Mouse (Mus musculus) midbrain, embryonic 14.5 days (tissue): ENCODE results near the gene Tor1aip1. TPM values are rescaled to one million over a fixed set of nuclear protein-coding genes. Genes with fewer than 3 reads are reported as not detected.

Experiments
- ATAC-seq: fragments of 200-750 bp; cut with Nextera tagmentation; 2 replicates; pipeline ENCODE4 v1.8.0; 2017; ENCODE audit warnings: moderate number of reproducible peaks, moderate library complexity; ENCODE audit not compliant: low FRiP score, low TSS enrichment
- DNase-seq: peaks from one replicate; pipeline ENCODE4 v3.0.0-alpha.2; 2015
- H3K27ac ChIP-seq: fragments of 300-500 bp; sonication (generic); replicated peaks from 2 replicates; pipeline ENCODE4 v1.5.1; 2014; ENCODE audit warnings: mild to moderate bottlenecking, low read depth, low read length, moderate library complexity
- H3K27me3 ChIP-seq: fragments of 300-500 bp; sonication (generic); 2 replicates; pipeline ENCODE4 v1.6.1; 2014; ENCODE audit warnings: low read length, control low read depth, mixed read lengths; ENCODE audit not compliant: control insufficient read depth, insufficient read depth
- H3K36me3 ChIP-seq: fragments of 300-500 bp; sonication (generic); 2 replicates; pipeline ENCODE4 v1.6.1; 2014; ENCODE audit warnings: low read length, control low read depth; ENCODE audit not compliant: control insufficient read depth, insufficient read depth
- H3K4me1 ChIP-seq: fragments of 300-500 bp; sonication (generic); 2 replicates; pipeline ENCODE4 v1.6.1; 2014; ENCODE audit warnings: mild to moderate bottlenecking, antibody characterized with exemption, low read length, control low read depth; ENCODE audit not compliant: control insufficient read depth, insufficient read depth
- H3K4me2 ChIP-seq: fragments of 300-500 bp; sonication (generic); 2 replicates; pipeline ENCODE4 v1.6.1; 2014; ENCODE audit warnings: mild to moderate bottlenecking, low read length, moderate library complexity
- H3K4me3 ChIP-seq: fragments of 300-500 bp; sonication (generic); replicated peaks from 2 replicates; pipeline ENCODE4 v1.5.1; 2014; ENCODE audit warnings: low read depth, low read length
- H3K9ac ChIP-seq: fragments of 300-500 bp; sonication (generic); replicated peaks from 2 replicates; pipeline ENCODE4 v1.6.1; 2014; ENCODE audit warnings: mild to moderate bottlenecking, low read length, moderate library complexity
- H3K9me3 ChIP-seq: fragments of 300-500 bp; sonication (generic); 2 replicates; pipeline ENCODE4 v1.6.1; 2016; ENCODE audit warnings: low read length, control low read depth, mixed read lengths; ENCODE audit not compliant: control insufficient read depth
- WGBS: fragments of 180-500 bp; shearing (Covaris S2); extraction: QIAGEN DNeasy Blood & Tissue Kit; methylation state at CpG from one replicate; pipeline ENCODE4 v1.1.7; 2014; 5-methylcytosine and 5-hydroxymethylcytosine counted together
- polyA plus RNA-seq: library from polyadenylated mRNA; unstranded; fragments of >200 nt; fragmentation: Nextera tagmentation; extraction: Ambion mirVana; gene quantifications from 2 replicates; pipeline ENCODE4 v1.2.1, GENCODE M21; 2014

Tor1aip1 gene
- polyA plus RNA-seq, 1 experiment from 2014 or later = 21.5 TPM

- H3K9me3 ChIP-seq = no peaks in the 10 kb centered on the region
- no peaks in the 10 kb centered on the region for H3K27me3 ChIP-seq
- ATAC-seq (no peak), DNase-seq (no peak)
- no peak overlapping the region for H3K4me2 ChIP-seq
- no peaks in the 10 kb centered on the region for H3K4me1 ChIP-seq
- H3K9ac ChIP-seq = no peak overlapping the region
- H3K27ac ChIP-seq = no peak overlapping the region
- H3K36me3 ChIP-seq = no peaks in the 10 kb centered on the region
- 66% methylated on average over 2 of the region's 2 CpGs for WGBS
- no peak overlapping the region for H3K4me3 ChIP-seq
Measured at GRCm38 (mm10) chr1:155987625-155988024, 48.7 kb downstream of the Tor1aip1 start.

GRCm38 (mm10) chr1:155974931-155975330 lies 61.3 kb downstream of the Tor1aip1 start:
- WGBS = 68% methylated on average over 2 of the region's 2 CpGs
- H3K4me2 ChIP-seq = no peak overlapping the region

GRCm38 (mm10) chr1:155973719-155974379 lies 62.4 kb downstream of the Tor1aip1 start:
- no peaks in the 10 kb centered on the region for H3K27me3 ChIP-seq
- H3K36me3 ChIP-seq = no peaks in the 10 kb centered on the region
- peaks cover 23% of the 10 kb centered on the region for H3K4me1 ChIP-seq
- H3K9ac ChIP-seq = peak overlapping the region; percentile 73
- peak overlapping the region; percentile 96 for H3K4me3 ChIP-seq
- peak overlapping the region; percentile 98 for H3K27ac ChIP-seq
- H3K4me2 ChIP-seq = peak overlapping the region; percentile 59
- no peak for ATAC-seq
- no peaks in the 10 kb centered on the region for H3K9me3 ChIP-seq
- WGBS = 7% methylated on average over 19 of the region's 19 CpGs
- no peak for DNase-seq

More at GRCm38 (mm10) chr1:155974931-155975330, 61.3 kb downstream of the Tor1aip1 start:
- Histone ChIP-seq H3K9ac (no peak overlapping the region), H3K27ac (no peak overlapping the region), H3K4me1 (peaks cover 18% of the 10 kb centered on the region), H3K9me3 (no peaks in the 10 kb centered on the region), H3K4me3 (no peak overlapping the region), H3K27me3 (no peaks in the 10 kb centered on the region), H3K36me3 (no peaks in the 10 kb centered on the region)
- ATAC-seq (no peak), DNase-seq (no peak)

GRCm38 (mm10) chr1:155973068-155973718 lies 63.1 kb downstream of the Tor1aip1 start, which contains the start of gene Cep350:
Gene Cep350, minus strand, starts transcription at chr1:155973255.
- H3K9ac ChIP-seq = peak within 1 kb of the TSS; percentile 98
- peaks cover 23% of the 10 kb centered on the region for H3K4me1 ChIP-seq
- H3K4me2 ChIP-seq = peak within 1 kb of the TSS; percentile 79
- WGBS = under 1% methylated on average over 57 of the region's 57 CpGs
- H3K27ac ChIP-seq = peak within 1 kb of the TSS; percentile 98
- ATAC-seq (peak; percentile 97), DNase-seq (peak; percentile 98)
- H3K4me3 ChIP-seq = peak within 1 kb of the TSS; percentile 96
- H3K36me3 ChIP-seq = no peaks in the 10 kb centered on the region
- H3K27me3 ChIP-seq = no peaks in the 10 kb centered on the region
- H3K9me3 ChIP-seq = no peaks in the 10 kb centered on the region

- Histone ChIP-seq H3K4me1 (peaks cover 23% of the 10 kb centered on the region), H3K4me2 (peak overlapping the region; percentile 79), H3K36me3 (no peaks in the 10 kb centered on the region), H3K27me3 (no peaks in the 10 kb centered on the region), H3K9ac (peak overlapping the region; percentile 98), H3K4me3 (peak overlapping the region; percentile 96), H3K27ac (peak overlapping the region; percentile 98), H3K9me3 (no peaks in the 10 kb centered on the region)
- 1% methylated on average over 49 of the region's 51 CpGs for WGBS
- ATAC-seq (peak; percentile 76), DNase-seq (no peak)
Measured at GRCm38 (mm10) chr1:155972146-155973067, 63.9 kb downstream of the Tor1aip1 start.

Other genes starting within 250 kb of the Tor1aip1 start
- gene Qsox1, start 223.6 kb downstream of the Tor1aip1 start, polyA plus RNA-seq = 7.6 and 11.5 TPM in 2 replicates
- gene Cep350, start 63.2 kb downstream of the Tor1aip1 start, polyA plus RNA-seq = 14.6 and 16.0 TPM in 2 replicates
- 64.8 and 78.1 TPM in 2 replicates for gene Tor1aip2, start 1.1 kb downstream of the Tor1aip1 start, polyA plus RNA-seq
- gene Fam163a, start 168.5 kb upstream of the Tor1aip1 start, polyA plus RNA-seq = 4.7 and 7.4 TPM in 2 replicates